In genomic region chr5:64860900-64861470, GRCm38 (mm10) we compare ENCODE assay signal across 8 mouse cellular contexts. TPM values are rescaled to one million over a fixed set of nuclear protein-coding genes. Genes with fewer than 3 reads are reported as not detected.
DNase-seq lines count a peak whose midpoint lies in the region; ATAC-seq and TF ChIP-seq lines count a peak whose summit lies in the region.

No protein-coding gene starts in this region.

- ATAC-seq in embryonic facial prominence, embryonic 11.5 days (replicated peaks; ENCODE audit: insufficient number of reproducible peaks, low FRiP score, low TSS enrichment, low read depth) = no peak
- peak; percentile 55 for ATAC-seq in kidney, embryonic 15.5 days (replicated peaks; ENCODE audit: low FRiP score)

- no peak for TF ChIP-seq POLR2A in heart, adult 2 months (IDR thresholded peaks at IDR 0.05; ENCODE audit: insufficient read depth, low read depth, low read length)

- peak overlapping the region; percentile 30; the same call in 1 of the 2 replicates for H3K9ac ChIP-seq in heart, adult 2 months (ENCODE audit: low read depth, low read length)
- peak overlapping the region; percentile 32; the same call in 1 of the 2 replicates for H3K9ac ChIP-seq in embryonic facial prominence, embryonic 11.5 days (replicated peaks; ENCODE audit: low read length)
- peak overlapping the region; percentile 26; the same call in 1 of the 2 replicates for H3K9ac ChIP-seq in kidney, embryonic 15.5 days

- no peaks in the 10 kb centered on the region for H3K36me3 ChIP-seq in heart, adult 2 months (ENCODE audit: control insufficient read depth, insufficient read depth, low read length)
- no peaks in the 10 kb centered on the region for H3K36me3 ChIP-seq in embryonic facial prominence, embryonic 11.5 days (replicated peaks; ENCODE audit: control insufficient read depth, insufficient read depth, low read depth, low read length)
- H3K36me3 ChIP-seq in kidney, embryonic 15.5 days = no peaks in the 10 kb centered on the region
- no peaks in the 10 kb centered on the region for H3K36me3 ChIP-seq in macrophage (ENCODE audit: inconsistent target)

- no peaks in the 10 kb centered on the region for H3K9me3 ChIP-seq in embryonic facial prominence, embryonic 11.5 days (replicated peaks; ENCODE audit: control insufficient read depth, low read length)
- H3K9me3 ChIP-seq in kidney, embryonic 15.5 days (replicated peaks) = no peaks in the 10 kb centered on the region

- no peak for TF ChIP-seq CTCF in heart, adult 2 months (IDR thresholded peaks at IDR 0.05)
- no peak for TF ChIP-seq CTCF in left cerebral cortex, adult 2 months (IDR thresholded peaks at IDR 0.05)

- H3K4me1 ChIP-seq in heart, adult 2 months (ENCODE audit: control insufficient read depth, insufficient read depth, low read length) = peaks cover 18% of the 10 kb centered on the region
- H3K4me1 ChIP-seq in embryonic facial prominence, embryonic 11.5 days (ENCODE audit: control insufficient read depth, insufficient read depth, low read length) = peaks cover 4% of the 10 kb centered on the region; the same call in 1 of the 2 replicates
- H3K4me1 ChIP-seq in kidney, embryonic 15.5 days = peaks cover 32% of the 10 kb centered on the region

- TF ChIP-seq EP300 in heart, adult 2 months (IDR thresholded peaks at IDR 0.05; ENCODE audit: insufficient read depth, low read depth, low read length) = no peak

- H3K27ac ChIP-seq in heart, adult 2 months = peak overlapping the region; percentile 74
- H3K27ac ChIP-seq in embryonic facial prominence, embryonic 11.5 days (replicated peaks; ENCODE audit: low read depth, low read length) = no peak overlapping the region
- peak overlapping the region; percentile 95 for H3K27ac ChIP-seq in kidney, embryonic 15.5 days
- peak overlapping the region; percentile 38 for H3K27ac ChIP-seq in macrophage
- no peak overlapping the region for H3K27ac ChIP-seq in left cerebral cortex, adult 2 months

- DNase-seq in heart, adult 2 months = peak in 1 of 2 experiments; percentile 21
- DNase-seq in heart, postnatal 25 days (ENCODE audit: low spot score) = no peak
- no peak for DNase-seq in embryonic facial prominence, embryonic 11.5 days (ENCODE audit: low spot score)
- DNase-seq in embryo, embryonic 10.5 days (ENCODE audit: low spot score) = no peak
- no peak for DNase-seq in left cerebral cortex, postnatal 4 days
- no peak for DNase-seq in left cerebral cortex, adult 2 months (ENCODE audit: extremely low spot score in 1 of 2, low spot score in 2 of 2)

- H3K4me2 ChIP-seq in embryonic facial prominence, embryonic 11.5 days (ENCODE audit: low read depth, low read length) = no peak overlapping the region
- peak overlapping the region; percentile 48 for H3K4me2 ChIP-seq in kidney, embryonic 15.5 days

- H3K27me3 ChIP-seq in heart, adult 2 months (ENCODE audit: control insufficient read depth, insufficient read depth, low read length) = no peaks in the 10 kb centered on the region
- no peaks in the 10 kb centered on the region for H3K27me3 ChIP-seq in embryonic facial prominence, embryonic 11.5 days (ENCODE audit: control insufficient read depth, insufficient read depth, low read length)
- no peaks in the 10 kb centered on the region for H3K27me3 ChIP-seq in kidney, embryonic 15.5 days

- no peaks in the 10 kb centered on the region for H3K79me2 ChIP-seq in heart, adult 2 months (replicated peaks; ENCODE audit: control insufficient read depth, insufficient read depth, low read length)
- no peaks in the 10 kb centered on the region for H3K79me2 ChIP-seq in macrophage (ENCODE audit: inconsistent target)

- WGBS in heart, adult 2 months = 39% methylated on average over 5 of the region's 5 CpGs
- 62% methylated on average over 5 of the region's 5 CpGs for WGBS in embryonic facial prominence, embryonic 11.5 days
- 32% methylated on average over 5 of the region's 5 CpGs for WGBS in kidney, embryonic 15.5 days
- 11% methylated on average over 5 of the region's 5 CpGs for WGBS in macrophage (ENCODE audit: missing documents)

- intact Hi-C loops in heart, adult 2 months (cut with DNase I) = no loop called here
- intact Hi-C loops in heart, postnatal 25 days (cut with DNase I) = loop anchor here (5.0 kb wide), 1 partner anchor 44 kb away; no protein-coding TSS in a partner anchor
- intact Hi-C loops in left cerebral cortex, postnatal 4 days (cut with DNase I) = loop anchor here (5.0 kb wide), 1 partner anchor 479 kb away; no protein-coding TSS in a partner anchor
- intact Hi-C loops in left cerebral cortex, adult 2 months (cut with DNase I) = loop anchor here (5.0 kb wide), 1 partner anchor 34 kb away; no protein-coding TSS in a partner anchor

- no peak overlapping the region for H3K4me3 ChIP-seq in heart, adult 2 months
- H3K4me3 ChIP-seq in embryonic facial prominence, embryonic 11.5 days (ENCODE audit: low read depth, low read length) = no peak overlapping the region
- H3K4me3 ChIP-seq in kidney, embryonic 15.5 days (replicated peaks) = 0 out of 2 replicates have a peak overlapping the region, but pooled peaks have one; percentile 11
- H3K4me3 ChIP-seq in macrophage (ENCODE audit: inconsistent target) = peak overlapping the region; percentile 9; the same call in 1 of the 2 replicates
- no peak overlapping the region for H3K4me3 ChIP-seq in left cerebral cortex, adult 2 months

RNA-seq across cellular contexts. Expression of gene Klf3, which starts 57.8 kb away (rescaled TPM):
- total RNA-seq in heart, adult 2 months (2021) = 10 to 100 TPM; 41.4 to 46.6 TPM
- polyA plus RNA-seq in heart, adult 2 months (2012; rRNA removed) = 34.3 and 41.8 TPM in 2 replicates
- total RNA-seq in heart, postnatal 25 days (2021) = 10 to 100 TPM; 43.6 to 55.6 TPM
- 31.5 and 34.6 TPM in 2 replicates for polyA plus RNA-seq in embryonic facial prominence, embryonic 11.5 days (2014; fragmentation: Nextera tagmentation; extraction: Ambion mirVana)
- polyA plus RNA-seq in kidney, embryonic 15.5 days (2015; fragmentation: Nextera tagmentation; extraction: Ambion mirVana) = 62.2 and 63.6 TPM in 2 replicates
- total RNA-seq in macrophage (2018; cell fraction: chromatin; rRNA removed) = 100 to 1,000 TPM in 19 of 26 experiments, 10 to 100 TPM in 7; 48.3 to 365 (median 123) TPM
- 100 to 1,000 TPM in 1 of 26 experiments, 10 to 100 TPM in 25; 45.5 to 118 (median 57.3) TPM for total RNA-seq in macrophage (2018; cell fraction: cytosol; rRNA removed)
- total RNA-seq in macrophage (2018; cell fraction: nucleus; rRNA removed) = 100 to 1,000 TPM in 21 of 26 experiments, 10 to 100 TPM in 5; 67.6 to 296 (median 126) TPM
- polyA plus RNA-seq in macrophage (2018) = 28.7 to 50.9 TPM (median 35.8 TPM) in 3 replicates
- 10 to 100 TPM; 29.4 to 32.5 TPM for total RNA-seq in left cerebral cortex, postnatal 4 days (2021)
- total RNA-seq in left cerebral cortex, adult 2 months (2021) = 10 to 100 TPM; 28.4 to 35.8 TPM

Comparison
In these comparisons a context has a peak if more than half of its experiments do, and no peak if none do; other contexts are left out.
1. H3K27ac ChIP-seq: peak in heart, adult 2 months (single experiment), kidney, embryonic 15.5 days (single experiment) and macrophage (single experiment); none in embryonic facial prominence, embryonic 11.5 days (single experiment) and left cerebral cortex, adult 2 months (single experiment).
2. H3K4me3 ChIP-seq: peak in kidney, embryonic 15.5 days (single experiment) and macrophage (single experiment); none in heart, adult 2 months (single experiment), embryonic facial prominence, embryonic 11.5 days (single experiment) and left cerebral cortex, adult 2 months (single experiment).
3. Peak in every context shown above with its lines, with median percentiles within 50 percentile points of each other: H3K9ac ChIP-seq.